Mouse (Mus musculus): ENCODE data around the gene Zfp428.

DNA sequence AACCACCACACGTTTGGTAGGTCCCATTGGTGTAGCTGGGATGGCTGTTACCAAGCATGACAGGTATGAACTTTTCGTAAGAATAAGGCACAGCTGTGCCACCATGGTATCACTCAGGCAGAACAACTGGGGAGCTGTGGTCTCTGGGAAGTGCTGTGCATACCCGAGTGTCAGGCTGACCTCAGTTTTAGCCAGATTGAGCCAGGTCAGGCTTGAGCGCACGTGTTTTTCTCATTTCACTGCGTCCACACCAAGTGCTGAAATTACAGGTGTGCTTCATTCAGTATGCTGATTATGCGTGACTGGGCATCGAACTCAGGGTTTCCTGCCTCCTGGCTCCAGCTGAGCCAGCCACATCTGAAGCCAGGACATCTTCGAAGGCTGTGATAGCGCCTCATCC, 49.0 kb downstream of the Zfp428 start:
- no peak for TF ChIP-seq CTCF (IDR thresholded peaks at IDR 0.05; ENCODE audit: low read depth, low read length)
- TF ChIP-seq POLR2A (IDR thresholded peaks at IDR 0.05; ENCODE audit: extremely low read depth, insufficient read depth, low read length) = no peak
